Mouse (Mus musculus): ENCODE data around the gene Cd300ld5. TPM values are rescaled to one million over a fixed set of nuclear protein-coding genes. Genes with fewer than 3 reads are reported as not detected.

The Cd300ld5 gene
- total and polyA plus RNA-seq, 2 experiments from 2014 or later: not detected

GRCm38 (mm10) chr11:115071631-115072294 lies 34.2 kb upstream of the Cd300ld5 start:
- Histone ChIP-seq H3K27me3 (ENCODE audit: insufficient read depth, low read length) (peaks cover 3% of the 10 kb centered on the region; the same call in 1 of the 2 replicates), H3K4me2 (ENCODE audit: low read depth, low read length) (peak overlapping the region; percentile 45), H3K4me1 (ENCODE audit: insufficient read depth, low read length) (peaks cover 5% of the 10 kb centered on the region; the same call in 1 of the 2 replicates), H3K9me3 (ENCODE audit: low read length) (no peaks in the 10 kb centered on the region), H3K36me3 (ENCODE audit: insufficient read depth, low read length) (no peaks in the 10 kb centered on the region), H3K27ac (peak overlapping the region; percentile 49; the same call in 1 of the 2 replicates), H3K9ac (replicated peaks; ENCODE audit: low read length) (no peak overlapping the region), H3K4me3 (ENCODE audit: low read length) (no peak overlapping the region)
- 12% methylated on average over 14 of the region's 14 CpGs for WGBS
- DNase-seq (ENCODE audit: low spot score) (peak; percentile 82), ATAC-seq (peak; percentile 83)
- peak; percentile 35 for TF ChIP-seq CTCF (IDR thresholded peaks at IDR 0.05; ENCODE audit: low read depth)

DNA sequence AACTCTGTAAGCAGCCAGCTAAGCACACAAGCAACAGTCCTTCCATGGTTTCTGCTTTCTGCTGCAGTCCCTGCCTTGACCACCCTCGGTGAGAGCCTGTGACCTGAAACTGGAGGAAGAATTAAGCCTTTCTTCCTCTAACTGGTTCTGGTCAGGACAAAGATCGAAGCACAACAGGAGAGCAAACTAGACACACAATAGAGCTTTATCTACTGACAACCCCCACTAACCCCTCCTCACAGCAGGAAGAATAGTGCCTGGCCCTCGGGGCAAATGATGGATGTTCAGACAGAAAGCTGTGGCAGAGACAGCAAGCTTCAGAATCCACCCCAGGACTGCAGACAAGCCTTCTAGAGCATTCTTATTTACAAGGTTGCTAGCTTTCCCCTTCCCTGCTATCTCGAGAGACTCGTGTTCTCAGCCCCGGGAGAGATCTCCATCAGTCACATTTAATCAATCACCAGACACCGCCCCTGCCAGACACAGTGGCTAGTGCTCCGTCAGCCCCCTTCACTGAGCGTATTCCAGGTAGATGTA lies 33.5 kb upstream of the Cd300ld5 start:
- Histone ChIP-seq H3K27ac (peak overlapping the region; percentile 49; the same call in 1 of the 2 replicates), H3K27me3 (ENCODE audit: insufficient read depth, low read length) (peaks cover 3% of the 10 kb centered on the region; the same call in 1 of the 2 replicates), H3K4me1 (ENCODE audit: insufficient read depth, low read length) (peaks cover 5% of the 10 kb centered on the region; the same call in 1 of the 2 replicates), H3K4me3 (ENCODE audit: low read length) (no peak overlapping the region), H3K36me3 (ENCODE audit: insufficient read depth, low read length) (no peaks in the 10 kb centered on the region), H3K9ac (replicated peaks; ENCODE audit: low read length) (0 out of 2 replicates have a peak overlapping the region, but pooled peaks have one; percentile 4), H3K9me3 (ENCODE audit: low read length) (no peaks in the 10 kb centered on the region), H3K4me2 (ENCODE audit: low read depth, low read length) (peak overlapping the region; percentile 45)
- TF ChIP-seq CTCF (IDR thresholded peaks at IDR 0.05; ENCODE audit: low read depth): no peak
- 5% methylated on average over 9 of the region's 9 CpGs for WGBS
- ATAC-seq (peak; percentile 27; the same call in 1 of the 2 replicates), DNase-seq (ENCODE audit: low spot score) (peak; percentile 49)

DNA sequence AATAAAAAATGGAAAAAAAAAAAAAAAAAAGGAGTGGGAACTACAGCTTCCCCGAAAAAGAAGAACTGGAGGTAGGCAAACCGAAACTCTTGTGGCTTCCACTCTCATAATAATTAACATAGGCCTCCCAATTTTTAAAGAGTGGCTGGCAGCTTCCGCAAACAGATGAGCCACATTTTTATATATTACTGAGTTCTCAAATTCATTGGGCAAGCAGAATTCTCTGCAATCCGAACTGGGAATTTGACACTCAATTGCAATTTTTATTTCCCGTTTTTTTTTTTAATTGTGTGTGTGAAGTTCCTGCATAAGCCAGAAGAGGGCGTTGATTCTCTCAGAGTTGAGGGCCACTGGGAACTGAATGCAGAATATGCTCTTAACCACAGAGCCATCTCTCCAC lies 29.2 kb upstream of the Cd300ld5 start:
- DNase-seq (ENCODE audit: low spot score) (no peak), ATAC-seq (no peak)
- Histone ChIP-seq H3K4me3 (ENCODE audit: low read length) (no peak overlapping the region), H3K4me2 (ENCODE audit: low read depth, low read length) (no peak overlapping the region), H3K27ac (no peak overlapping the region), H3K9me3 (ENCODE audit: low read length) (no peaks in the 10 kb centered on the region), H3K27me3 (ENCODE audit: insufficient read depth, low read length) (peaks cover 3% of the 10 kb centered on the region; the same call in 1 of the 2 replicates), H3K36me3 (ENCODE audit: insufficient read depth, low read length) (no peaks in the 10 kb centered on the region), H3K9ac (replicated peaks; ENCODE audit: low read length) (no peak overlapping the region), H3K4me1 (ENCODE audit: insufficient read depth, low read length) (peaks cover 2% of the 10 kb centered on the region; the same call in 1 of the 2 replicates)
- peak; percentile 29 for TF ChIP-seq CTCF (IDR thresholded peaks at IDR 0.05; ENCODE audit: low read depth)
- WGBS: 69% methylated on average over 6 of the region's 6 CpGs

DNA sequence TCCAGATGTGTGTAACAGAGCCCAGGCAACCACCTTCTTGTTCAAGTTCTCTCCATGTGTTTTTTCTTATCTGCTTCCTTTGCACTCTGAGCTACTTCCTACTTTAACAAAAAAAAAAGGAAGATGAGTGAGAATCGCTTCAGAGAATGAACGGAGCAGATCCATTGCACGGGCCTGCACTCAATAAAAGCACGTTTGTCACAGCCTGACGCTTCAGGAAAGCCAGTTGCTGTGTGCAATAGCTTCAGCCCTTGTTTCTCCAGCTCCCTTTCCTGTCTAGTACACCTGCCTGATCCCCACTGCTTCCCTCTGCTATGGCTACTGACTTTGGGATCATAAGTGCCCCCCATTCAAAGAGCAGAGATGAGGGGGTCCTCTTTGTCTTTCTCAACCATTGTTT lies 24.5 kb upstream of the Cd300ld5 start, which contains the start of gene Cd300e:
Gene Cd300e, minus strand, starts transcription at position 101 of the 400 bp plus-strand sequence.
- Histone ChIP-seq H3K27ac (no peak within 1 kb of the TSS), H3K36me3 (ENCODE audit: insufficient read depth, low read length) (no peaks in the 10 kb centered on the region), H3K4me1 (ENCODE audit: insufficient read depth, low read length) (no peaks in the 10 kb centered on the region), H3K4me3 (ENCODE audit: low read length) (no peak within 1 kb of the TSS), H3K9me3 (ENCODE audit: low read length) (no peaks in the 10 kb centered on the region), H3K9ac (replicated peaks; ENCODE audit: low read length) (no peak within 1 kb of the TSS), H3K27me3 (ENCODE audit: insufficient read depth, low read length) (no peaks in the 10 kb centered on the region), H3K4me2 (ENCODE audit: low read depth, low read length) (no peak within 1 kb of the TSS)
- WGBS: 23% methylated on average over 5 of the region's 5 CpGs
- no peak for TF ChIP-seq CTCF (IDR thresholded peaks at IDR 0.05; ENCODE audit: low read depth)
- DNase-seq (ENCODE audit: low spot score): no peak
- ATAC-seq: no peak

DNA sequence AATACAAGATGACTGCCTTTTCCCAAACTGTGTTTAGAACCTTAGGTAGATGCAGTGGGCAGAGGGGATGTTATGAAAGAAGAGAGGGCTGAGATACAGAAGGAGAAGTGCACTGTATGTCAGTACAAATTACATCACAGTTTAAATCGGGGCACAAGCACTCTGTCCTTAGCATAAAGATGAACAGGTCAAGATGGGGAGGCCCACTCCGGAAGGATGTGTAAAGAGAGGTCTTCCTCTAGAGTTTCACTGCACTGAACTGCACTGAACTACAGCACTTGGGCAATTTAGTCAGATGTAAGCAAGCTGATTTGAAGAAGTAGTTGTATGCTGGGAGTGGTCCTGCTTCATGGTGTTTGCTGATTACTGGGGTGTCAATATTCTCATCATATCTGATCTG lies 22.2 kb upstream of the Cd300ld5 start:
- no peak for TF ChIP-seq CTCF (IDR thresholded peaks at IDR 0.05; ENCODE audit: low read depth)
- no peaks in the 10 kb centered on the region for H3K4me1 ChIP-seq (ENCODE audit: insufficient read depth, low read length)
- WGBS: 88% methylated on average over 2 of the region's 2 CpGs

DNA sequence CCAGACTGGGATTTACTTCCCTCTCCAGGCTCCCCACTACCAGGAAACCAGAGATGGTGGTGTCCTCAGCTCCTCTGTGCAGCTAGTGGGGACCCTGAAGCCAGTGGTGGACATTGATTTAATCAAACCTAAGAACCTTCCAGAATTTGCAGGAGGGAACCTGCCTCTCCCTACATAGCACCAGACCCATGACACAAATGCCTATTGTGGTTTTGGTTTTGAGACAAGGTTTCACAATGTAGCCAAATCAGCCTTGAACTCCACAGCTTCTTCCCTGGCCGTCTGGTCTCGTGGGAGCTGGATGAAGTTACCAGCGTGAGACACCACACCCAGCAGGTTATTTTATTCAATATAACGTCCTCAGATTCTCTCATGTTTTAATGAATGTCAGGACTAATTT lies 21.1 kb upstream of the Cd300ld5 start:
- H3K4me3 ChIP-seq (ENCODE audit: low read length): no peak overlapping the region
- no peak overlapping the region for H3K4me2 ChIP-seq (ENCODE audit: low read depth, low read length)
- no peak overlapping the region for H3K9ac ChIP-seq (replicated peaks; ENCODE audit: low read length)
- no peak for DNase-seq (ENCODE audit: low spot score)
- ATAC-seq: no peak
- H3K27me3 ChIP-seq (ENCODE audit: insufficient read depth, low read length): no peaks in the 10 kb centered on the region
- no peaks in the 10 kb centered on the region for H3K36me3 ChIP-seq (ENCODE audit: insufficient read depth, low read length)
- WGBS: 63% methylated on average over 4 of the region's 4 CpGs
- no peak overlapping the region for H3K27ac ChIP-seq
- no peaks in the 10 kb centered on the region for H3K9me3 ChIP-seq (ENCODE audit: low read length)
- TF ChIP-seq CTCF (IDR thresholded peaks at IDR 0.05; ENCODE audit: low read depth): no peak
- no peaks in the 10 kb centered on the region for H3K4me1 ChIP-seq (ENCODE audit: insufficient read depth, low read length)

More for the DNA sequence above, 22.2 kb upstream of the Cd300ld5 start:
- Histone ChIP-seq H3K9me3 (ENCODE audit: low read length) (no peaks in the 10 kb centered on the region), H3K4me3 (ENCODE audit: low read length) (no peak overlapping the region), H3K9ac (replicated peaks; ENCODE audit: low read length) (no peak overlapping the region), H3K4me2 (ENCODE audit: low read depth, low read length) (no peak overlapping the region), H3K27ac (no peak overlapping the region), H3K36me3 (ENCODE audit: insufficient read depth, low read length) (no peaks in the 10 kb centered on the region), H3K27me3 (ENCODE audit: insufficient read depth, low read length) (no peaks in the 10 kb centered on the region)
- no peak for DNase-seq (ENCODE audit: low spot score)
- ATAC-seq: no peak

DNA sequence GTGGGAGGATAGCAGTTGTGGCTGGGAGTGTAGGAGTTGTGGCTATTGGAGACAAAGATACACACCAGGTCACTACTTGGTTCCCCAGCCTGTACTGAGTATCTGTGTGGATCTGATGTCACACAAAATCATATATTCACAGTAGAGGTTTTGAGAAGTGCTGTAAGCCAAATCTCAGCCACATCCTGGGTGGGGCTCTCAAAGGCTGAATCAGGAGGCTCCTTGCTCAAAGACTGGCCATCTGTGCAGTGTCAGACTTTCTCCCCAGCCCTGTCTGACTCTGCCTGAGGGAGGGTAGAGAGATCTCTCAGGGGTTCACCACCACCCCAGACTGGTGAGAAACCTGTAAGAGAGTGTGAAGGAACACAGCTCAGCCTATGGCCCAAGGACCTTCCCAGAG lies 17.0 kb upstream of the Cd300ld5 start:
- H3K4me2 ChIP-seq (ENCODE audit: low read depth, low read length): no peak overlapping the region
- H3K9ac ChIP-seq (replicated peaks; ENCODE audit: low read length): no peak overlapping the region
- DNase-seq (ENCODE audit: low spot score) (no peak), ATAC-seq (no peak)
- no peaks in the 10 kb centered on the region for H3K9me3 ChIP-seq (ENCODE audit: low read length)
- H3K36me3 ChIP-seq (ENCODE audit: insufficient read depth, low read length): no peaks in the 10 kb centered on the region
- TF ChIP-seq CTCF (IDR thresholded peaks at IDR 0.05; ENCODE audit: low read depth): no peak
- no peaks in the 10 kb centered on the region for H3K27me3 ChIP-seq (ENCODE audit: insufficient read depth, low read length)
- H3K27ac ChIP-seq: no peak overlapping the region
- H3K4me3 ChIP-seq (ENCODE audit: low read length): no peak overlapping the region
- no peaks in the 10 kb centered on the region for H3K4me1 ChIP-seq (ENCODE audit: insufficient read depth, low read length)
